In the genomic region with DNA sequence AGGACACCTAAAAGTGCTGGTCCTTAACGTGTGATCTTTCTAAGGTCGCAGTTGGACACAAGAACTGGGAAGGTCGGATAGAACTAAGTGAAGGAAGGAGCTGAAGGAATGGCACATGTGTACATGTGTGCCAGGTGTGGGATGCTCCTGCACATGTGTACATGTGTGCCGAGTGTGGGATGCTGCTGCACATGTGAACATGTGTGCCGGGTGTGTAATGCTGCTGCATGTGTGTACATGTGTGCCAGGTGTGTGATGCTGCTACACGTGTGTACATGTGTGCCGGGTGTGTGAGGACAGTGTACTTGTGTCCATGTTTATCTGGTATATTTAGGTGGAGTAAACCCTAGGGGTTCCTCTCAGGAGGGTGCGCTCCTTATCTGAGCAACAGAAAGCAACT, we compare ENCODE assay signal across 14 mouse cellular contexts. TPM values are rescaled to one million over a fixed set of nuclear protein-coding genes. Genes with fewer than 3 reads are reported as not detected.
DNase-seq lines count a peak whose midpoint lies in the region; ATAC-seq and TF ChIP-seq lines count a peak whose summit lies in the region.
"Had no signal": no experiment of that assay in that cellular context is flagged by ENCODE, and none has a peak within 500 bp of the region (broad histone marks: within the 10 kb centered on the region; RNA-seq: fewer than 3 reads in every experiment).

No protein-coding gene starts in this region.

- 0 out of 2 replicates have a peak overlapping the region, but pooled peaks have one; percentile 88 for H3K4me2 ChIP-seq in hindbrain, embryonic 15.5 days
- H3K4me2 ChIP-seq in hindbrain, embryonic 16.5 days (ENCODE audit: low read length): no peak overlapping the region
- H3K4me2 ChIP-seq in neural tube, embryonic 13.5 days: peak overlapping the region; percentile 93; the same call in 1 of the 2 replicates

- ATAC-seq in hindbrain, embryonic 15.5 days (ENCODE audit: low FRiP score, low read depth): no peak
- no peak for ATAC-seq in hindbrain, embryonic 16.5 days
- no peak for ATAC-seq in neural tube, embryonic 13.5 days (ENCODE audit: low read depth)
- ATAC-seq: Patski had no signal

- 0 out of 2 replicates have a peak, but pooled peaks cover 3% of the 10 kb centered on the region for H3K36me3 ChIP-seq in hindbrain, embryonic 15.5 days
- H3K36me3 ChIP-seq in hindbrain, embryonic 16.5 days (ENCODE audit: control insufficient read depth, insufficient read depth, low read length): no peaks in the 10 kb centered on the region
- no peaks in the 10 kb centered on the region for H3K36me3 ChIP-seq in neural tube, embryonic 13.5 days

- no peak overlapping the region for H3K9ac ChIP-seq in hindbrain, embryonic 15.5 days
- H3K9ac ChIP-seq in hindbrain, embryonic 16.5 days (ENCODE audit: low read depth, low read length): no peak overlapping the region
- peak overlapping the region; percentile 13; the same call in 1 of the 2 replicates for H3K9ac ChIP-seq in neural tube, embryonic 13.5 days

- peak overlapping the region; percentile 93 for H3K4me3 ChIP-seq in cerebellum, adult 2 months (replicated peaks; ENCODE audit: insufficient read depth, low read depth, low read length)
- H3K4me3 ChIP-seq in hindbrain, embryonic 15.5 days: no peak overlapping the region
- no peak overlapping the region for H3K4me3 ChIP-seq in hindbrain, embryonic 16.5 days (ENCODE audit: low read length)
- no peak overlapping the region for H3K4me3 ChIP-seq in neural tube, embryonic 13.5 days

- H3K27me3 ChIP-seq in cerebellum, adult 2 months (ENCODE audit: control insufficient read depth, insufficient read depth, low read length): no peaks in the 10 kb centered on the region
- H3K27me3 ChIP-seq in hindbrain, embryonic 15.5 days: no peaks in the 10 kb centered on the region
- H3K27me3 ChIP-seq in hindbrain, embryonic 16.5 days (replicated peaks; ENCODE audit: control insufficient read depth, insufficient read depth, low read length): no peaks in the 10 kb centered on the region
- no peaks in the 10 kb centered on the region for H3K27me3 ChIP-seq in neural tube, embryonic 13.5 days
- H3K27me3 ChIP-seq: CH12.LX, Patski had no signal

- TF ChIP-seq POLR2A in cerebellum, adult 2 months (IDR thresholded peaks at IDR 0.05; ENCODE audit: borderline replicate concordance, insufficient read depth, low read length): no peak

- peak overlapping the region; percentile 39; the same call in 1 of the 2 replicates for H3K27ac ChIP-seq in cerebellum, adult 2 months (ENCODE audit: insufficient read depth, low read length)
- H3K27ac ChIP-seq in hindbrain, embryonic 15.5 days (replicated peaks): no peak overlapping the region
- H3K27ac ChIP-seq in hindbrain, embryonic 16.5 days (ENCODE audit: low read depth, low read length): no peak overlapping the region
- no peak overlapping the region for H3K27ac ChIP-seq in neural tube, embryonic 13.5 days (replicated peaks)

- no peak for TF ChIP-seq CTCF in cerebellum, adult 2 months (IDR thresholded peaks at IDR 0.05; ENCODE audit: borderline replicate concordance, insufficient read depth, low read depth, low read length)

- H3K9me3 ChIP-seq in hindbrain, embryonic 15.5 days: no peaks in the 10 kb centered on the region
- no peaks in the 10 kb centered on the region for H3K9me3 ChIP-seq in hindbrain, embryonic 16.5 days (ENCODE audit: control insufficient read depth, low read length)
- no peaks in the 10 kb centered on the region for H3K9me3 ChIP-seq in neural tube, embryonic 13.5 days

- no peak for DNase-seq in cerebellum, adult 2 months
- DNase-seq in cerebellum, postnatal 14 days: no peak
- no peak for DNase-seq in neural tube, embryonic 10.5 days (ENCODE audit: extremely low spot score, low spot score)
- no peak for DNase-seq in gastrocnemius, postnatal 25 days
- no peak for DNase-seq in urinary bladder, postnatal 25 days (ENCODE audit: low spot score)
- DNase-seq: adrenal gland, postnatal 36 days; right cerebral cortex, postnatal 4 days; thymus, adult 2 months had no signal

- peaks cover 21% of the 10 kb centered on the region for H3K4me1 ChIP-seq in cerebellum, adult 2 months (ENCODE audit: control insufficient read depth, insufficient read depth, low read length)
- H3K4me1 ChIP-seq in hindbrain, embryonic 15.5 days (replicated peaks): peaks cover 56% of the 10 kb centered on the region
- H3K4me1 ChIP-seq in hindbrain, embryonic 16.5 days (ENCODE audit: control insufficient read depth, insufficient read depth, low read depth, low read length): peaks cover 47% of the 10 kb centered on the region
- peaks cover 68% of the 10 kb centered on the region for H3K4me1 ChIP-seq in neural tube, embryonic 13.5 days (replicated peaks)

- 23% methylated on average over 8 of the region's 8 CpGs for WGBS in cerebellum, adult 2 months
- whole genome bisulfite sequencing in hindbrain, embryonic 15.5 days: 92% methylated on average over 8 of the region's 8 CpGs
- WGBS in hindbrain, embryonic 16.5 days: 91% methylated on average over 8 of the region's 8 CpGs
- WGBS in neural tube, embryonic 13.5 days: 91% methylated on average over 8 of the region's 8 CpGs

RNA-seq across cellular contexts. Expression of a gene that starts 3.0 kb away (rescaled TPM):
- polyA plus RNA-seq in cerebellum, adult 2 months (2012; rRNA removed): 97.4 and 105 TPM in 2 replicates
- 58.5 and 64.1 TPM in 2 replicates for polyA plus RNA-seq in hindbrain, embryonic 15.5 days (2015; fragmentation: Nextera tagmentation; extraction: Ambion mirVana)
- polyA plus RNA-seq in hindbrain, embryonic 16.5 days (2015; fragmentation: Nextera tagmentation; extraction: Ambion mirVana): 36.4 and 52.7 TPM in 2 replicates
- polyA plus RNA-seq in neural tube, embryonic 13.5 days (2015; fragmentation: Nextera tagmentation; extraction: Ambion mirVana): 63.1 and 69.1 TPM in 2 replicates
- 10 to 100 TPM; 17.4 to 26.1 TPM for total RNA-seq in gastrocnemius, postnatal 25 days (2021)

RNA-seq across cellular contexts. Expression of a gene that starts 32.6 kb away (rescaled TPM):
- polyA plus RNA-seq in cerebellum, adult 2 months (2012; rRNA removed): 24.8 and 25.3 TPM in 2 replicates
- 1.3 and 1.7 TPM in 2 replicates for polyA plus RNA-seq in hindbrain, embryonic 15.5 days (2015; fragmentation: Nextera tagmentation; extraction: Ambion mirVana)
- polyA plus RNA-seq in hindbrain, embryonic 16.5 days (2015; fragmentation: Nextera tagmentation; extraction: Ambion mirVana): 1.8 and 2.3 TPM in 2 replicates
- polyA plus RNA-seq in neural tube, embryonic 13.5 days (2015; fragmentation: Nextera tagmentation; extraction: Ambion mirVana): 0.64 and 0.95 TPM in 2 replicates
- total RNA-seq in gastrocnemius, postnatal 25 days (2021): not detected
- total RNA-seq: gastrocnemius, postnatal 4 days had no signal
